Mouse (Mus musculus): ENCODE results near the gene Fbxo3. TPM values are rescaled to one million over a fixed set of nuclear protein-coding genes. Genes with fewer than 3 reads are reported as not detected.
"Not testable (repeated sequence)": the region's sequence is repeated elsewhere in the genome, so short reads cannot be mapped to it uniquely, and the experiment has no call there.

Gene Fbxo3
- total RNA-seq (2021) = 10 to 100 TPM; 48.8 to 51.2 TPM
- long read RNA-seq, experiment 1, full-length matches to known transcripts = 102 of 138 reads
- long read RNA-seq, experiment 1, partial matches to known transcripts = 8 of 138 reads
- long read RNA-seq, experiment 1, other reads (novel, unspliced or antisense) = 28 of 138 reads
- long read RNA-seq, experiment 2, full-length matches to known transcripts = 100 of 128 reads
- long read RNA-seq, experiment 2, partial matches to known transcripts = 3 of 128 reads
- long read RNA-seq, experiment 2, other reads (novel, unspliced or antisense) = 25 of 128 reads

- peak; percentile 85 for DNase-seq
Measured at GRCm38 (mm10) chr2:104027458-104028138, at the start of gene Fbxo3. TSS of gene Fbxo3 (plus strand) at chr2:104027721.

- peak; percentile 89 for DNase-seq
Measured at GRCm38 (mm10) chr2:103982250-103982649, 45.3 kb upstream of the Fbxo3 start.

- no peak for DNase-seq
Measured at GRCm38 (mm10) chr2:103983146-103983545, 44.4 kb upstream of the Fbxo3 start.

GRCm38 (mm10) chr2:103987595-103987994, 39.9 kb upstream of the Fbxo3 start:
- not testable (repeated sequence) for DNase-seq

GRCm38 (mm10) chr2:103989724-103990123, 37.8 kb upstream of the Fbxo3 start:
- no peak for DNase-seq

GRCm38 (mm10) chr2:103991303-103991702, 36.2 kb upstream of the Fbxo3 start:
- no peak for DNase-seq

GRCm38 (mm10) chr2:103992162-103992561, 35.4 kb upstream of the Fbxo3 start:
- no peak for DNase-seq

- DNase-seq = no peak
Measured at GRCm38 (mm10) chr2:103992618-103993332, 34.7 kb upstream of the Fbxo3 start.

GRCm38 (mm10) chr2:104001076-104001475, 26.4 kb upstream of the Fbxo3 start:
- DNase-seq = no peak

GRCm38 (mm10) chr2:104001861-104002260, 25.7 kb upstream of the Fbxo3 start:
- no peak for DNase-seq

GRCm38 (mm10) chr2:104002711-104003413, 24.7 kb upstream of the Fbxo3 start:
- DNase-seq = peak; percentile 65

GRCm38 (mm10) chr2:104007793-104008519, 19.6 kb upstream of the Fbxo3 start:
- DNase-seq = no peak

GRCm38 (mm10) chr2:104008853-104009252, 18.7 kb upstream of the Fbxo3 start:
- DNase-seq = not testable (repeated sequence)

GRCm38 (mm10) chr2:104023096-104023495, 4.4 kb upstream of the Fbxo3 start:
- DNase-seq = no peak

GRCm38 (mm10) chr2:104024656-104025055, 2.9 kb upstream of the Fbxo3 start:
- DNase-seq = no peak

- DNase-seq = no peak
Measured at GRCm38 (mm10) chr2:104028139-104028723, 710 bp downstream of the Fbxo3 start, which contains the start of gene 4931422A03Rik. TSS of gene 4931422A03Rik (minus strand) at chr2:104028361.

- no peak for DNase-seq
Measured at GRCm38 (mm10) chr2:104029074-104029473, 1.6 kb downstream of the Fbxo3 start.

GRCm38 (mm10) chr2:104030381-104030780, 2.9 kb downstream of the Fbxo3 start:
- no peak for DNase-seq

- DNase-seq = no peak
Measured at GRCm38 (mm10) chr2:104032056-104032455, 4.5 kb downstream of the Fbxo3 start.

- DNase-seq = peak; percentile 52
Measured at GRCm38 (mm10) chr2:104034832-104035472, 7.4 kb downstream of the Fbxo3 start.

GRCm38 (mm10) chr2:104035595-104035994, 8.1 kb downstream of the Fbxo3 start:
- DNase-seq = no peak

Data from gastrocnemius, postnatal 10 days (tissue).